Mouse (Mus musculus) spleen, postnatal 36 days (tissue): ENCODE measurements around the gene Hist1h4j.
"Not testable (repeated sequence)": the region's sequence is repeated elsewhere in the genome, so short reads cannot be mapped to it uniquely, and the experiment has no call there.

ENCODE experiments used
- DNase-seq, 2 experiments: peaks; one replicate each; pipeline ENCODE4 v3.0.0; 2022; ENCODE audit warnings: low spot score in 2 of 2, mixed read lengths in 1 of 2

Gene Hist1h4j

GRCm38 (mm10) chr13:21734906-21735767, at the start of gene Hist1h4j:
TSS of gene Hist1h4j (plus strand) at chr13:21735064.
- peak; percentile 70 to 78 for DNase-seq

- no peak for DNase-seq
Observed at GRCm38 (mm10) chr13:21697811-21698210, 37.1 kb upstream of the Hist1h4j start, which contains the start of gene Olfr1359. TSS of gene Olfr1359 (plus strand) at chr13:21698111.

- DNase-seq: no peak
Observed at GRCm38 (mm10) chr13:21706669-21707068, 28.2 kb upstream of the Hist1h4j start.

GRCm38 (mm10) chr13:21710031-21710711, 24.7 kb upstream of the Hist1h4j start:
- DNase-seq: peak; percentile 81 to 88

- DNase-seq: peak; percentile 78 to 84
Observed at GRCm38 (mm10) chr13:21710821-21711525, 23.9 kb upstream of the Hist1h4j start.

- no peak for DNase-seq
Observed at GRCm38 (mm10) chr13:21711698-21712097, 23.2 kb upstream of the Hist1h4j start.

GRCm38 (mm10) chr13:21714725-21715124, 20.1 kb upstream of the Hist1h4j start:
- DNase-seq: peak; percentile 58 to 77

GRCm38 (mm10) chr13:21715131-21715863, 19.6 kb upstream of the Hist1h4j start:
- no peak for DNase-seq

- DNase-seq: peak; percentile 89 to 95
Observed at GRCm38 (mm10) chr13:21715864-21716539, 18.9 kb upstream of the Hist1h4j start, which contains the start of the genes Hist1h2bl and Hist1h2ai. TSS of gene Hist1h2bl (minus strand) at chr13:21716143. TSS of gene Hist1h2ai (plus strand) at chr13:21716422.

- DNase-seq: peak; percentile 53 to 67
Observed at GRCm38 (mm10) chr13:21716540-21717391, 18.1 kb upstream of the Hist1h4j start.

GRCm38 (mm10) chr13:21717397-21718357, 17.2 kb upstream of the Hist1h4j start, which contains the start of gene Hist1h3h:
TSS of gene Hist1h3h (plus strand) at chr13:21717659.
- peak; percentile 88 to 91 for DNase-seq

- DNase-seq: no peak
Observed at GRCm38 (mm10) chr13:21718381-21719080, 16.3 kb upstream of the Hist1h4j start.

GRCm38 (mm10) chr13:21721107-21721756, 13.6 kb upstream of the Hist1h4j start:
- DNase-seq: not testable (repeated sequence)

GRCm38 (mm10) chr13:21721757-21722372, 13.0 kb upstream of the Hist1h4j start, which contains the start of gene Hist1h2bm:
TSS of gene Hist1h2bm (plus strand) at chr13:21722044.
- DNase-seq: peak; percentile 73 to 85

- DNase-seq: no peak
Observed at GRCm38 (mm10) chr13:21722373-21722925, 12.4 kb upstream of the Hist1h4j start.
